Mouse (Mus musculus): ENCODE data around the gene Itprid2.

DNA sequence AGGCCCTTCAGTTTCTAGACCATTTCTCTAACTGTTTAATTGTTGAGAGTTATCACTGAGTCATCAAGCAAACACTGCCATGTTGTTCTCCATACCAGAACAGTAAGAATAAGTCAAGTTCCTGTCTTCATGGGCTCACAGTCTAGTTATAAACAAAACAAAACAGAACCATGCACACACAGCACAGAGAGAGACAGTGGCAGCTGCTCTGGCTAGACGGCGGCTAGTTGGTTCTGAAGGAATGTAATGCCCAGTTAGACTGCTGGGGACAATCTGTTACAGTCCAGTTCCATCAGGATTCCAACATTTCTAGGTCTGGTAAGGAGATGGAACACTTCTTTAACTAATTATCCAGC, 18.6 kb downstream of the Itprid2 start:
- TF ChIP-seq CTCF (IDR thresholded peaks at IDR 0.05; ENCODE audit: low read depth) (no peak), EP300 (IDR thresholded peaks at IDR 0.05; ENCODE audit: low read depth) (no peak)
